Mouse (Mus musculus) c-Kit-negative CD71-positive TER-119-positive erythroid progenitor cells, embryonic 14.5 days (primary cell): ENCODE results near the gene Rfx7.
"Not testable (repeated sequence)": the region's sequence is repeated elsewhere in the genome, so short reads cannot be mapped to it uniquely, and the experiment has no call there.

ENCODE experiments used
- DNase-seq: peaks from one replicate; pipeline ENCODE4 v3.0.0-alpha.2; 2013; ENCODE audit warnings: low read depth, low spot score

Gene Rfx7

DNA sequence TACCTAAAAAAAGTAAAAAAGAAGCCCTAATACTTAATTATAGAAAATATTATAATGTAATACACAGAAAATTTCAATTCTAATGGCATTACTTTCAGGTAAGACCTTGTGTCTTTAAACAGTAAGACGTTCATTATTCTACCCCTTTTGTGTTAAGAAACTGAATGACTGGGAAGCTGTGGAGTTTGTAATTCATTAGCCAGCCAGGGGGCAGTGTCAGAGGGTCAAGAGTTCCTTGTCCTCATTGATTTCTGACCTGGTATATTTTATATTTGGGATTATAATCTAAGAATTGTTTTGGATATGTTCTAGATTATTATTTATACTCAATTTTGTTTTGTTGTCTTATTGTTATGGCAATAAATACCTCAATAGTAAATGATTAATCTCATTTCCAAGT lies 5.0 kb downstream of the Rfx7 start:
- DNase-seq: no peak

DNA sequence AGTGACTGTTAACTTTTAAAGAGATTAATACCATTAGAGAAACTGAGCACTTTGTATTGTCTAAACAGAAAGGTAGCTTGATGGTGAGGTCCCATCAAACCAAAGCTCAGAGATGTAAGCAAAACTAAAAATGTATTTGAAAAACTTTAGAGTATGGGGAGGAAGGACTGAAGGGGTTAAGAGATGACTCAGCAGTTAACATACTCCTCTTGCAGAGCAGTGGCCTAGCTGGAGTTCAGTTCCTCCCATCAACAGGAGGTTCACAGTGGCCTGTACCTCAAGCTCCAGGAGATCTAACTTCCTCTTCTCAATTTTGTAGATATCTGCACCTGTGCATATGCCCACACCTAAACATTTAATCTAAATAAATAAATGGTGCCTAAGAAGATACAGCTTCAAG lies 11.6 kb downstream of the Rfx7 start:
- DNase-seq: no peak

DNA sequence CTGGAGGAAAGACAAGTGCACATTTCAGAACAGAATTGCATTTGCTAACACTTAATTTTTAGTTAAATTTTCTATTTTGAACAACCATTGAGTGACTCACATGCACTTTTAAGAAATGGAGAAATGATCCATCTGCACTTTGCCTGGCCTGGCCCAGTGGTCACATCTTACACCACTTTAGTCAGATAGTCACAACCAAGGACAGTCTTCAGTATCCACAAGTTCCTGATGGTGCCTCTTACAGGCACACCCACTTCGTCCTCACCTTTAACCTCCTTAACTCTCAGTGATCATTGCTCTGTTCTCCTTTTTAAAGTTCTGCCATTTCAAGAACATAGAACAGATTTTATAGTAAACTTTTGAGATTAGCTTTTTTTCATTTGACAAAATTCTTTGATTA lies 26.7 kb downstream of the Rfx7 start:
- no peak for DNase-seq

DNA sequence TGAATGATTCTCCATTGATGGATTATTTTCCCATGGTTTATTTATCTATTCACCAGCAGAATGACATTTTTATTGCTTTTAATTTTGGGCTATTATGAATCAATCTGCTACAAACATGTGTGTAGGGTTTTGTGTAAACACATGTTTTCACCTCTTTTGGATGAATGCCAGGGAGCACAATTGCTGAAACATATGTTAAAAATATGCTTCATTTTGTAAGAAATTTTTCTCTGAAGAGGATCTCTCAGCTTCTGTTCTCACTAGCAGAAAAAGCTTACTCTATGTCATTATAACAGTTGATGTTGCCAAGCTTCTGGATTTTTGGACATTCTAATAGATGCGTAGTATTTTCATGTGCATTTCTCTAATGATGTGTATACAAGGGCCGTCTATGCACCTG lies 28.3 kb downstream of the Rfx7 start:
- DNase-seq: no peak

DNA sequence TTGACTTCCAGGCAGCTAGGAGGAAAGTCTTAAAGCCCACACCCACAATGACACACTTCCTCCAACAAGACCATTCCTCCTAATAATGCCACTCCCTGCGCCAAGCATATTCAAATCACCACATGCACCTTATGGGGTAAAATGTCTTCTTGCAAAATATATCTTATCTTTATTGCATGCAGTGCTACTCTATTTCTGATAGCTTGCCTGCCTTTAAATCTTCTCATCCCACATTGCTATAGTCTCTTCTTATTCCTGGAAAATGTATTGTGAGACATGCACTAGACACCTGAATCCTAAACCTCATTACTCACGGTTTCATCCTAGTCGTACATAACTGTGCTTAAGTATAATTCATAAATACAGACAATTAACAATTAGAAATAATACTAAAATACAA lies 31.2 kb downstream of the Rfx7 start:
- DNase-seq: no peak

DNA sequence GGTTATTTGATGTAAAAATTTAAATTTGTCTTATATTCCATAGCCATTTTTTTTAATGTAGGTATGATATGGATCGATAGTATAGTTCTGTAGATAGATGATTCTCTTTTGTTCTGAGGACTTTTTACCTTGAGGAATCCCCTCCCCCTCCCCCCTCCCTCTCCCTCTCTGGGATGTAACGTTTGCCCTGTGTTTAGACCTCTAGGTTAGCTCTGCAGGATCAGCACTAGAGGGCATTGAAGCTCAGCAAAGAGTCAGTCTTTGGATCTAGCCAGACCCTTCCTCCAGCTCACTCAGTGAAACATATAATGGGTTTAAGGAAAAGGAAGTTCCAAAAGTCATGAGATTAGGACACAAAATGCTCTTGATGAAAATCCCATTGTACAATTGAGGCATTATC lies 35.1 kb downstream of the Rfx7 start:
- no peak for DNase-seq

DNA sequence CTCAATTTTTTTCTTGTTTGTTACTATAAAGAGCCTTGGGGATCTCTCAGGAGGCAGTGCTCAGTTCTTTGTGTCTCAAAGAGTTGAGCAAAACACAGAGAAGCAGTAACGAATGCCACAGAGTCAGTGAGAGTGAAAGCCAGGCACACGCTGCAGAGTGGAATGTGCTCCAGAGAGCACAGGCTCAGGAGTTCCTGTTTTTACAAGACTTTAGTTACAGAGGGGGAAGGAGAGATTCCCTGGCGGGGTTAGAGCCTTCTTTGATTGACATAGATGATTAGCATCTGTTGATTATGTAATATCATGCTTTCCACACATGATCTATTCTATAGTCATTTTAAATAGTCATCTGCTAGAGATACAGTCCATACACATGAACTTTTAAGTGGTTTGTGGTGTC lies 48.2 kb downstream of the Rfx7 start:
- DNase-seq: no peak

DNA sequence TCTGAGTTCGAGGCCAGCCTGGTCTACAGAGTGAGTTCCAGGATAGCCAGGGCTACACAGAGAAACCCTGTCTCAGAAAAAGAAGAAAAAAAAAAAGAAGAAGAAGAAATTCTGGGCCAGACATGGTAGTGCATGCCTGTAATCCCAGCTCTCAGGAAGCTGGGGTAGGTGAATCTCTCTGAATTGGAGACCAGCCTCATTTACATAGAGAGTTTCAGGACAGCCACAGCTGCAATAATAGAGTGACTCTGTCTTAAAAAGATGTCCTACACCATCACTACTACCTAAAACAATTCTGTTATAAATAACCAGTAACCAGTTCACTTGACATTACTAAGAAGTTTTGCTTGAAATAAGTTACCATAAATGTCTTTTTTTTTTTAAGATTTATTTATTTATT lies 58.8 kb downstream of the Rfx7 start:
- DNase-seq: no peak

DNA sequence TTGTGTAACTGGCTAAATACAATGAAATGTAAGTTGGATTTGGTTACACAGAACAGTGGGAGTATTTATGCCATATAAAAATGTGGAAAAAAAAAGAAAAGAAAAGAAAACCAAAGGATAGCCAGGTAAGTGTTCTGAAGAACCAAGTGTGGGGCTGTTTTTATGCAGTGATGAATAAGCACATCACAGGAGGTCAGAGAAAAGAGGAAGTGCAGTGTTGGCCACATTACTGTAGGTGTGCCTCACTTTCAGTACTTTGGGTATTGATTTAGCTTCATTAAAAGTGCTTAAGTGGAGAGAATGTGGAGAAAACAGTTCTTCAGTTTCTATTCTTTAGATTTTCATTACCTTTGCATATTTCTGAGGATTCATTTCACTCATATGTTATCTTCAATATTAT lies 60.0 kb downstream of the Rfx7 start:
- DNase-seq: no peak

DNA sequence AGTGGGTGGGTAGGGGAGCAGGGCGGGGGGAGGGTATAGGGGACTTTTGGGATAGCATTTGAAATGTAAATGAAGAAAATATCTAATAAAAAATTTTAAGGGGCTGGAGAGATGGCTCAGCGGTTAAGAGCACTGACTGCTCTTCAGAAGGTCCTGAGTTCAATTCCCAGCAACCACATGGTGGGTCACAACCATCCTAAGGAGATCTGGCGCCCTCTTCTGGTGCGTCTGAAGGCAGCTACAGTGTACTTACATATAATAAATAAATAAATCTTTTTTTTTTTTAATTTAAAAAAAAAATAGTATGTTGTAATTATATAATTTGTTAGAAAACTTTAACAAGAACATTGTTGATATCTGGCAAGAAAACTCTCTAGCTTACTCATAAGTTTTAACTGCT lies 62.6 kb downstream of the Rfx7 start:
- not testable (repeated sequence) for DNase-seq

DNA sequence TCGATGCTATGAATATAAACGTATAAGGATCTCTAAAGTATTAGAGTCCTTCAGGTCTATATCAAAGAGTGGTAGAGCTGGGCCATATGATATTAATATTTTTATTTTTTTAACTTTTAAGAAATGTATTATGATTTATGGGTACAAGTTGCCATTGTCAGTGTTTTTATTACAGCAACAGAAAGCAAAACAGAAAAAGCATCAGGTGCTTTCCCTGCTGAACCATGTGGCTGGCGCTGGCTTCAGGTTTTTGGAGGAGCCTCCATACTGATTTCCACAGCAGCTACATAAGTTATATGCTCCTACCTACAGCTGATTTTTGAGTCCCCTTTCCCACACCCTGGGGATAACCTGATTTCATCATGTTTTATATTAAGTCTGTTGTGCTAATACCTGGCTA lies 68.1 kb downstream of the Rfx7 start:
- no peak for DNase-seq

DNA sequence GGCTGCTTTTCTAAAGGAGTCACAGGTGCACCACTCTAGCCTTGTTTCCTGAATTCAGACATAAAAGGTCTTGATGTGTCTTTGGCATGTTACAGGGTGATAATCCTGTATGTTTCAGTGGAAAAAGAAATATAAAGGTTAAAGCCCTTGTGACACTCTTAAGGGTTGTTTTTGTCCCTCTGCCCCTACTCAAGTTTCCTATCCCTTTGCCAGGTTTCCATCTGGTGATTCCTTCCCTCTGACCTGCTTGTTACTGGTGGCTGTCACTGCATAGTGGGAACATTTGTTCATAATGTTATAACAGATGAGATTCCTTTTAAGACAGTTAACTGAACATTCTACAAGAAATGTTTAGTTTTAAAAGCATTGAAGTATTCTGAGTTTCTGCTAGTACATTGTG lies 77.7 kb downstream of the Rfx7 start:
- DNase-seq: no peak

DNA sequence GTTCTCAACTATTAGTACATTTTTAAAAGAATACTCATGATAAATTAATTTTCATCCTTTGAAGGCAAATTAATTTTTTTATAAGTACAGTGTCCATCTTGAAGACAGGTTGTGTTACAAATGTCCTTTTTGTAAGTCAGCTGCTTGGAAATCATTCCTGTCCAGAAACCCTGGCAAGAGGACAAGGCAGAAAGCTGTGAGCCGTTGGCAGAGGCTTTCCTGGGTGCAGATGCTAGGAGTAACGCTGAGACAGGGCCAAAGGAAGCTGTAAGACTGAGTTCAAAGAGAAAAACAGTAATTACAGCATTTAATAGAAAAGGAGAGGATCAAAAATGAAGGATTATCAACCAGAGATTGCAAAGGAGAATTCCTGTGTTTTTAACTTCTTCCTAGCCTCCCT lies 81.8 kb downstream of the Rfx7 start:
- no peak for DNase-seq

DNA sequence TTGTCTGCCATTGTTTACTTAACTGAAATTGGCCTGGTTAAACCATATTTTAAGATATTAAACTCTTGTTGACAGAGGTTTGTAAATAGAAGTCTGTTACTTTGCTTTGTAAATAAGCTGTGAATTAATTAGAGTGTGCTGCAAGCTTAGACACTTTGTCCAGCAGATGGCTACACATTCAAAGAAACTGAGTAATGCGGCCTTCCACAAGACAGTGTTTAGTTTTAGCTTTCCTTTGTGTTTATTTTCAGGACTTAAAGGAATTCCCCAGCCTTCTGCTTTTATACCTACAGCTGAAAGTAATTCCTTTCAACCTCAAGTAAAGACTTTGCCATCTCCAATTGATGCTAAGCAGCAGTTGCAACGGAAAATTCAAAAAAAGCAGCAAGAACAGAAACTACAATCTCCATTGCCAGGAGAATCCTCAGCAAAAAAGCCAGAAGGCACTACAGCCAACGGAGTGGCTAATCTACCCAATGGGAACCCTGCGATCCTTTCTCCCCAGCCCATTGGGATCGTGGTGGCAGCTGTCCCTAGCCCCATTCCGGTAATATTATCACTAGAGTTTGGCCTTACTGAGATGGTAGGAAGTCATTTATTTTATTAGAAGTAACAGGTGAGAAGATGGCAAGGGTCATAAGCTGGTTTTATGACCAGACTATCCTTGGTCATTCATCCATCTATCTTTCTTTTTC lies 82.9 kb downstream of the Rfx7 start:
- no peak for DNase-seq

DNA sequence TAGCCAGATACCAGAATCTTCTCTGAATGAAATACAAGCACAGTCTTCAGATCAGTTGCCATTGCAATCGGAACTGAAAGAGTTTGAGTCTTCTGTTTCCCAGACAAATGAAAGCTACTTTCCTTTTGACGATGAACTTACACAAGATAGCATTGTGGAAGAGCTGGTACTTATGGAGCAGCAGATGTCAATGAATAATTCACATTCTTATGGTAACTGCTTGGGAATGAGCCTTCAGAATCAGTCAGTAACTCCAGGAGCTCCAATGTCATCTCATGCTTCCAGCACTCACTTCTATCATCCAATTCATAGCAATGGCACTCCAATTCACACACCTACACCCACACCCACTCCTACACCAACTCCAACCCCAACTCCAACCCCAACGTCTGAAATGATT lies 86.0 kb downstream of the Rfx7 start:
- DNase-seq: no peak

DNA sequence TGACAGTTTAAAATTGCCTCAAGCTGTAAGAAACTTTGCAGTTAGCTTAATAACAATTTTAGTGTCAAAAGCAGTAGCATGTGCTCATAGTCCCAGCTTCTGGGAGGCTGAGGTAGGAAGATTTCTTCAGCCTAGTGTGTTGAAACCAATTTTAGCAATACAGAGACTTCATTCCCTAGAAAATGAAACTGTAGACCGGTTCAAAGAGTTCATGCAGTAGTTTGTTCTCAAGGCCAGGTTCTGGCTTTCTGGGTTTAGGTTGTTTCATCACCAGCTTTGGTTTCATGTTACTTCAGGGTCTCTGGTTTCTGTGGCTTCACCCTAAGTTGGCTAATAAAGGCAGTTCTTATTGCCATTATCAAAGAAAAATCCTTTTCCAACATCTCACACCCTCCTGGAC lies 91.6 kb downstream of the Rfx7 start:
- no peak for DNase-seq

DNA sequence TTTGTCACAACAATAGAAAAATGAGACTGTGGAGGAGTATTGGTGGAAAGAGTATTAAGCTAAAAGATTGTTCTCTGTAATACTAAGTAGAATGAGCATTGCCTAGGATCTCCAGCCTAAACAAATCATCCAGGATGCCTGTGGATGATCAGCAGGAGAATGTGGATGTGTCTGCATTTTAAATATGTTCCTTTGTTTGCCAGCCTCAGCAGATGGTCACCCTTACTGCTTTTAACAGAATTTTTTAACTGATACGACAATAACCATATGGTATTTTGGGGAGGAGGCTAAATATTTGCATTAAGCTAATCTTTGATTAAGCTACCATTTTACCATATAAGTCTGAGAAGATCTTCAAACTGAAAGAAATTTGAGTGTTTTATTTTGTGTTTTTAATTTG lies 95.6 kb downstream of the Rfx7 start:
- DNase-seq: no peak

DNA sequence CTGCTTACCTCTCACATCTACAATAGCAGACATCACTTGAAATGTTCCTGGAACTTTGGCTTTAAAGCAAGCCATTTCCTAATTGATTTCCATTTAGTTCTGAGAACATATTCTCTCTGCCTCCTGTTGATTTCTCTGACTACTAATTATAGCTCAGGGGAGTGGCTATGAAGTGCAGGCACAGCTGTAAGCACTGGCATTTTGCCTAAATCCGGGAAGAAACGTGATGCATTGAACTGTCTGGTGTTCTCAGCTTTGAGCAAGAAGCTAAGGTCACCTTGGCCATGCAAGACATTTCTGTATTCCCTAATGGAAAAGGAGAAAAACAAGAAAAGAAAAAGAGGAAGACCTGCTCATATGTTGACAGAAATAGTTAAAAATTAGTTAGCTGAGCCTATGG lies 96.6 kb downstream of the Rfx7 start:
- DNase-seq: no peak

DNA sequence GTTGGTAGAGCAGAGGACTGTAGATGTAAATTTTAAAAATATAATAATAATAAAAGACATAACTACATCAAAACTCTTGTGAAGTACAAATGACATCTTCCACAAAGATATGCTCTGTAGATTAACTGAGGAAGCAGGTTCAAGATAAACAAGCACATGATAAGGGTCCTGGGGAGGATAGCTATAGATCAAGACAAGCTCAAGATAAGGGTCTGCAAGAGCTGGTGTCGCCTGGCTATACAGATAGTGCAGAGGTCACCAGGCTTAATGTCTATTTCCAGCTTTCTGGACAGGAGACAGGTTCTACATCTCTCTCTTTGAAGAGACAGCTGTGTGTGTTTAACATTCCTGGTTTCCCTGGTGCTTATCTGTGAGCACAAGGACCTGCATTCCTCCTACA lies 100.2 kb downstream of the Rfx7 start:
- DNase-seq: no peak

DNA sequence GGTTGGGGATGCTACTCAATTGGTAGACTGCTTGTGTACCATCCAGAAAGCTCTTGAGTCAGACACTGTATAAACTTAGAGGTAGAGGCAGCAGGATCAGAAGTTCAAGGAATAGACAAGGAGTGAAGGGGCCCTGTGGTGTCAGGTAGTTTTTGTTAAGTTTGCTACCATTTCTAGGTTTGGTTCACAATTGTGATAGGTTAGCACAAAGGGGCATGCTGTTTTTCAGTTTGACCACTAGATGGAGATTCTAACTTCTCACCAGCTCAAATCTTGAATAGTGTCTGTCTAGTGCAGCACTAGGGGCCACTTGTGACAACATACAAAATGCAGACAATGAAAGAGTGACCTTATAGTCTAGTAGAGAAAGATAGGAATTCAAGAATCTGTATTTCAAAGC lies 103.1 kb downstream of the Rfx7 start:
- no peak for DNase-seq

DNA sequence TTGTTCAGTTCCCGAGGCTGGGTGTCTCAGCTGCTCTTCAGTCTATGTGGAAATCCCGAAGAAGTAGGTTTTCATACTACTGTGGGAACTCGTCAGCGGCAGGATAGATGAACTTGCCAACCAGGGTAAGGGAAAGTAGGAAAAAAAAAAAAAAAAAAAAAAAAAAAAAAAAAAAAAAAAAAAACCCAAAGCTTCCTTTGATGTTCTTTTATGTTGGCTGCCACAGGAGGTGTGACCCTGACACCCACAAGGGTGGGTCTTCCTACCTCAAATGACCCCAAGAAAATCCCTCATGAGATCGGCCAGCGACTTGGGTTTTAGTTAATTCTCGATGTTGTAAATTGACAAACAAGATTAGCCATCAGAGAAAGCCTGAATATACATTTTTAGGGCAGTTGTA lies 104.5 kb downstream of the Rfx7 start:
- no peak for DNase-seq

DNA sequence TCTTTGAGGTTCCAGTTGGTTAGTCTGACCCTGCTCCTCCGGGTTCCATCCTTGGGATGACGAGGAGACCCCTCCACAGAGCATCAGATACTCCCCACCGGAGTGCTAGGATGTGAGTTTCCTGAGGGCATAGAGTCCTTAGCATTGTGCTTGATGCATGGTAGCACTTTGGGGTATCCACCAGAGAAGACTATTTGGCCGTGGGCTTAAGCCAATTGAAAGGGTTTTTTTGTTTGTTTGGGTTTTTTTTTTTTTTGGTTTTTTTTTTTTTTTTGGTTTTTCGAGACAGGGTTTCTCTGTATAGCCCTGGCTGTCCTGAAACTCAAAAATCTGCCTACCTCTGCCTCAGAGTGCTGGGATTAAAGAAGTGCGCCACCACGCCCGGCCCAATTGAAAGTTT lies 105.2 kb downstream of the Rfx7 start:
- no peak for DNase-seq

DNA sequence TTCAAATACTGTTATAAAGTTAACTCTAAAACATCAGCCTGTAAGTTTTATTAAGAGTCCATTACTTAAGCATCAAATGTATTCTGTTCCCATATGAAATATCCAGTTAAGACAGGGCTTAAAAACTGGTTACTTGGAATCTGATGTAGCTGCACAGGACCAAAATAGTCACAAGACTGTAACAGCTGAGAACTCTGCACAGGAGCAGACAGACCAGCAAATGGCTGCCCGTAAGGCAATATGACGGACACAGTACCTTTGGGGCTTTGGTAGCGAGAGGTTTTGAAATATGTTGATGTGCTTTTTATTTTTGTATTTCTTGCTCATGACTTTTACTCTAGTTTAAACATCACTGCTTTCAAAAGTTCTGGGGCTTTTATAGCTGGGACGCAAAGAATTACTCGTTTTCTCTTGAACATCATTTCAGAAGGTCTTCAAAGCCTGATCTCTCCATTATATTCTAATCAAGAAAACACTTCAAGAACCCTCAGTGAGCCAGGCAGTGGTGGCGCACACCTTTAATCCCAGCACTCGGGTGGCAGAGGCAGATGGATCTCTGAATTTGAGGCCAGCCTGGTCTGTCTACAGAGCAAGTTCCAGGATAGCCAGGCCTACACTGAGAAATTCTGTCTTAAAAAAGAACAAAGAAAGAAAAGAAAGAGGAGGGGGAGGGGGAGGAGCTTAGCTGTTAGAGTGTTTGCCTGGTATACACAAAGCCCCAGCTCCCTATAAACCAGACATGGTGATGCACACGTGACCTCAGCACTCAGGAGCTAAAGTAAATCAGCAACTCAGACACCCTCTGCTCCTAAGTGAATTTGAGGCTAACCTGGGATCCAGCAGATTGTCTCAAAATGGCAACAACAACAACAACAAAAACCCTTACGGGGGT lies 107.2 kb downstream of the Rfx7 start:
- DNase-seq: no peak
